Mouse (Mus musculus): ENCODE measurements around the gene Sorcs1. TPM values are rescaled to one million over a fixed set of nuclear protein-coding genes. Genes with fewer than 3 reads are reported as not detected.
A peak's percentile ranks its signal among the peaks of the same experiment; 100 is the strongest.

Sorcs1 gene
- polyA plus RNA-seq, 1 experiment, result not detected

DNA sequence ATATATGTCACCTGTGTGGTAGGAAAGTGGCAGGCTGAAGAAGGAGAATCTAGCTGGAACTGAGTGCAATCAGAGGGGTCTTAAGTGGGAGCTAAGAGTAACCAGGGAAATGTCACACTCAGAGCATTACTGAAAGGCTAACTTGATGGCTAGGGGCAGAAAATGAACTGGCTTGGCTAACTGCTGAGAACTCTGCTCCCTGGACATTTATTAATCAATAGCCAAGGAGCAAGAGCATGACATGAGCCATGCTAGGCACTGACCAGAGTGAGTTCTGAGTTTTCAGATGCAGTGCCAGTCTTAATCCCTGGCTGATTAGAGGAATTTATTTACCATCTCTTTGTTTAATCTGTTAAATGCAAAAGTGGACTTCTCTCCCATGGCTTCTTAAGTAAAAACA lies 95.5 kb downstream of the Sorcs1 start:
- no peak for TF ChIP-seq GATA1 (IDR thresholded peaks at IDR 0.05; ENCODE audit: borderline replicate concordance, low read length)
- no peak for TF ChIP-seq FLI1 (IDR thresholded peaks at IDR 0.05; ENCODE audit: low read length)
- H3K36me3 ChIP-seq (replicated peaks; ENCODE audit: low read length), result no peaks in the 10 kb centered on the region
- H3K27me3 ChIP-seq (replicated peaks), result no peaks in the 10 kb centered on the region
- H3K9me3 ChIP-seq, result no peaks in the 10 kb centered on the region
- H3K4me1 ChIP-seq, result no peaks in the 10 kb centered on the region
- no peak overlapping the region for H3K4me3 ChIP-seq (replicated peaks)

DNA sequence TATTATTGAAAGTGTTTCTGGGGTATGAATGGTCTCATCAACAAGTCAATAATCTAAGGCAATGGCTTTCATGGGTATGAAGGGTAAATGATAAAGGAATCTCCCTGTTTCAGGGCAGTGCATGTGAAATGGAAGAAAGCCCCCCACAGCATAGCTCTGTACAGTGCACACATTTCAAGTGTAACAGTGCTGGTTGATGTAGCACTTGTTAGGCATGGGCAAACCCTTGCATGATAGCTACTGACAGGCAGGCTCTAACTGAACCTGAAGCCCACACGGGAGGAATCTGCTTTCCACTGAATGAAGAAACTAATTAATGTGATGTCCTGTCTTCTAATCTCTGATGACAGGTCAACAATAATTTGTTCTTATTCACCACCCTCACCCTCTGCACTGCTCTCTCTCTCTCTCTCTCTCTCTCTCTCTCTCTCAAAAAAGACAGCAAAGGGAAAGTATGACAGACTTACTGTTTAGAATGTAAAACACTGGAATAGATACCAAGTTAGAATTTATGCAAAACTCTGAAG lies 108.7 kb downstream of the Sorcs1 start:
- H3K4me3 ChIP-seq (replicated peaks), result no peak overlapping the region
- H3K36me3 ChIP-seq (replicated peaks; ENCODE audit: low read length), result no peaks in the 10 kb centered on the region
- no peaks in the 10 kb centered on the region for H3K9me3 ChIP-seq
- TF ChIP-seq GATA1 (IDR thresholded peaks at IDR 0.05; ENCODE audit: borderline replicate concordance, low read length), result no peak
- no peak for TF ChIP-seq FLI1 (IDR thresholded peaks at IDR 0.05; ENCODE audit: low read length)
- no peaks in the 10 kb centered on the region for H3K4me1 ChIP-seq
- no peaks in the 10 kb centered on the region for H3K27me3 ChIP-seq (replicated peaks)

DNA sequence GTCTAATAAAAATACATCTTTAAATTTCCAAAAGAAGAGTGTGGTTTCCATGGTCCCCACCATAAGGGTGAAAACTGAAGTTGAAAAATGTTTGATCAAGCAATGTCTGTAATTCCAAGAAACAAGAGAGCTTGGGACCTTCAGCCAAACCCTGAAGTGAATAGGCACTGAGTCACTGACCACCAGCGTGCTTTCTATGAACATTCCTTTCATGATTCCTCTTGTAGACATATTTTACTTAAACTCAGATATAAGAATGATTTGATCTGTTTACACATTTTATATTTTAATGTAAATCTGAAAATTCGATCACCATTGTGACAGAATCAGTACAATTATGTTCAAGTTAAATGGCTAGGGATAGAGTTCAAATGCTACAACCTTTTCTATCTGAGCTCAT lies 112.1 kb downstream of the Sorcs1 start:
- H3K9me3 ChIP-seq, result 0 out of 2 replicates have a peak, but pooled peaks cover 2% of the 10 kb centered on the region
- H3K27me3 ChIP-seq (replicated peaks), result no peaks in the 10 kb centered on the region
- H3K36me3 ChIP-seq (replicated peaks; ENCODE audit: low read length), result no peaks in the 10 kb centered on the region
- no peaks in the 10 kb centered on the region for H3K4me1 ChIP-seq
- TF ChIP-seq GATA1 (IDR thresholded peaks at IDR 0.05; ENCODE audit: borderline replicate concordance, low read length) (no peak), FLI1 (IDR thresholded peaks at IDR 0.05; ENCODE audit: low read length) (no peak)
- no peak overlapping the region for H3K4me3 ChIP-seq (replicated peaks)

DNA sequence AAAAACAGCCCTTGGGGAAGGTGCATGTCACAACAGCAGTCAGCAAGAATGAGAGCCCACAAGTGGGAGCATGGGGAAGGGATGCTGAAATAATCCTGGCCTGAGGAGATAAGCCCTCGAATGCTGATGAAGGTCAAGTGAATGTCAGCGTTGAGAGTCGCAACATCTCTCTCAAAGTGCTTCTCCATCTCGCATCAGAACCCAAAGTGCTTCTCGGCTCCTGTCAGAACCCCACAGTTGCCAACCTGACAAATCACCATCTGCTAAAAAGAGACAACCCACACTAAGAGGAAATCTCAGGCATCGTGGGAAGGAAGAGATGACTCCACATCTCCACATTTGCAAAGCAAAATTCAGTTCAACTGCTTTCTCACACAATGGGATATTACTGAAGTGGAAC lies 119.7 kb downstream of the Sorcs1 start:
- Histone ChIP-seq H3K4me1 (no peaks in the 10 kb centered on the region), H3K9me3 (peaks cover 12% of the 10 kb centered on the region; the same call in 1 of the 2 replicates), H3K36me3 (replicated peaks; ENCODE audit: low read length) (no peaks in the 10 kb centered on the region), H3K27me3 (replicated peaks) (no peaks in the 10 kb centered on the region), H3K4me3 (replicated peaks) (no peak overlapping the region)
- TF ChIP-seq FLI1 (IDR thresholded peaks at IDR 0.05; ENCODE audit: low read length), result no peak
- no peak for TF ChIP-seq GATA1 (IDR thresholded peaks at IDR 0.05; ENCODE audit: borderline replicate concordance, low read length)

DNA sequence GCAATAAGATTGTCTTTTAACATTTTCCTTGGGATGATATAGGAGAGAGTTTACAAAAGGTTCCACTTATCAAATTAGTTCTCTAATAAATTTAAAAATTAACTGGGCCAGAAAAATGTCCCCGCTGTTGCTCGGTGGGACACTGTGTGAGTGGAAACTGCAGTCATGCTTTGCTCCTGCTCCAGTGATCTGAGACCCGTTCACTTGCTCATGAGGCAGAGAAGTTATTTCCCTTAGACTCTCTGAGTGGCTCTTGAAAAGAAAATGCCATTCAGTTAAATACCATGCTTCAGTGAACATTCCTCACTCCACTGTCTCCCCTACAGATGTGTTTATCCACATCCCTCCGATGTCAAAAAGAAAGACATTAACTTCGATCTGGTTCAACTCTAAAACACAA lies 144.4 kb downstream of the Sorcs1 start:
- no peaks in the 10 kb centered on the region for H3K36me3 ChIP-seq (replicated peaks; ENCODE audit: low read length)
- no peak overlapping the region for H3K4me3 ChIP-seq (replicated peaks)
- no peaks in the 10 kb centered on the region for H3K27me3 ChIP-seq (replicated peaks)
- TF ChIP-seq GATA1 (IDR thresholded peaks at IDR 0.05; ENCODE audit: borderline replicate concordance, low read length) (no peak), FLI1 (IDR thresholded peaks at IDR 0.05; ENCODE audit: low read length) (no peak)
- H3K4me1 ChIP-seq, result no peaks in the 10 kb centered on the region
- H3K9me3 ChIP-seq, result no peaks in the 10 kb centered on the region; the same call in 1 of the 2 replicates

DNA sequence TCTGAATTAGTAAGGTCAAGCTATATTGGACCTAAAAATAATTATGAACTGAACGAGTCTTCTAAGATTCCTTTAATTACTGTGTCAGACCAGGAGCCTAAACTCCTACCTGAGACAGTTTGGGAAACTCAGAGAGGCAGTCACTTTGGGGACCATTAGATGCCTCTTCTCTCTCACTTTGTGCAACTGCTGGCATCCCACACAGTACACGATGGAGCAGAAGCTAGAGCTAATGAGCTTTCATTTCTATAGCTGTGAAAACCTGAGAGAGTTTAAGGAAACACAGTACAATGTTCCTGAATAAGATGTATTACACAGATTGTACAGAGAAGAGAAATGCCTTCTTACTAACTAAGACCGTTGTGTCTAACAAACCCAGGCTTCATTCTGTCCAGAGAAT lies 150.6 kb downstream of the Sorcs1 start:
- Histone ChIP-seq H3K36me3 (replicated peaks; ENCODE audit: low read length) (no peaks in the 10 kb centered on the region), H3K9me3 (peaks cover 7% of the 10 kb centered on the region), H3K27me3 (replicated peaks) (no peaks in the 10 kb centered on the region), H3K4me1 (no peaks in the 10 kb centered on the region), H3K4me3 (replicated peaks) (no peak overlapping the region)
- no peak for TF ChIP-seq FLI1 (IDR thresholded peaks at IDR 0.05; ENCODE audit: low read length)
- no peak for TF ChIP-seq GATA1 (IDR thresholded peaks at IDR 0.05; ENCODE audit: borderline replicate concordance, low read length)

DNA sequence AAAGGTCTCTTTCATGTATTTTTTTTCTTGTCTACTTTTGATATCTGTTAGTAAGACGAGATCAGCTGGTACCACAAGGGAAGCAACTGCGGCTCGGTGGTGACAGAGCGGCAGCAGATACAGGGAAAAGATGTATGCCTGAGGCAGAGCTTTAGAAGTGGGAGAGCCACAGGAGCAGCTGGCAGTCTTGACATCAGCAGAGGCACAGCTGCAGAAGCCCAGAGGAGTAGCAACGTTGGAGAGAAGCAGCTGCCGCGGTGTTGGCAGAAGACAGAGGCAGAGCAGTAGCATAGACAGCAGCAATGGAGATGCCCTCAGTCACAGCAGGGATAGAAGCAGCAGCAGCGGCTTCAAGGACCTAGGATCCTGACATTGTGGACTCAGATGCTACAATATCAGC lies 152.4 kb downstream of the Sorcs1 start:
- no peaks in the 10 kb centered on the region for H3K4me1 ChIP-seq
- H3K27me3 ChIP-seq (replicated peaks), result no peaks in the 10 kb centered on the region
- peak overlapping the region; percentile 18 for H3K4me3 ChIP-seq (replicated peaks)
- no peaks in the 10 kb centered on the region for H3K36me3 ChIP-seq (replicated peaks; ENCODE audit: low read length)
- TF ChIP-seq FLI1 (IDR thresholded peaks at IDR 0.05; ENCODE audit: low read length) (no peak), GATA1 (IDR thresholded peaks at IDR 0.05; ENCODE audit: borderline replicate concordance, low read length) (no peak)
- peaks cover 7% of the 10 kb centered on the region for H3K9me3 ChIP-seq

DNA sequence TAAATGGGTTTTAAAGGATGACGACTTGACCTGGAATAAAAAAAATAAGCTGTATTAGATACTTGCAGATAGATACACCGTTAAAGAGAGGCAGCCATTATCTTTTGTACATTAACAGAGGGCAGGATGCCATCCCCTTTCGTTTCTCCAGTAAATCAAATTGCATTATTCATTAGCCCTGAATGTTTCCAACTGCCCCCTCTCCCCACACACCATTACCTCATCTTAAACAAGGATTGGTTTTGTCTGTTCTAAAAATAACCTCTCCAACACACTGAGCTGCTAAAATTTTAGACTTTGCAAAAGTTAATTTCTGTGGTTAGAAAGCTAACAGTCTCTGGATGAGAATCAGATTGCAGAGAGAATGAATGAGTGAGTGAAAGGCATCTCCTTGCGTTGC lies 156.5 kb downstream of the Sorcs1 start:
- peaks cover 7% of the 10 kb centered on the region for H3K9me3 ChIP-seq
- no peak overlapping the region for H3K4me3 ChIP-seq (replicated peaks)

DNA sequence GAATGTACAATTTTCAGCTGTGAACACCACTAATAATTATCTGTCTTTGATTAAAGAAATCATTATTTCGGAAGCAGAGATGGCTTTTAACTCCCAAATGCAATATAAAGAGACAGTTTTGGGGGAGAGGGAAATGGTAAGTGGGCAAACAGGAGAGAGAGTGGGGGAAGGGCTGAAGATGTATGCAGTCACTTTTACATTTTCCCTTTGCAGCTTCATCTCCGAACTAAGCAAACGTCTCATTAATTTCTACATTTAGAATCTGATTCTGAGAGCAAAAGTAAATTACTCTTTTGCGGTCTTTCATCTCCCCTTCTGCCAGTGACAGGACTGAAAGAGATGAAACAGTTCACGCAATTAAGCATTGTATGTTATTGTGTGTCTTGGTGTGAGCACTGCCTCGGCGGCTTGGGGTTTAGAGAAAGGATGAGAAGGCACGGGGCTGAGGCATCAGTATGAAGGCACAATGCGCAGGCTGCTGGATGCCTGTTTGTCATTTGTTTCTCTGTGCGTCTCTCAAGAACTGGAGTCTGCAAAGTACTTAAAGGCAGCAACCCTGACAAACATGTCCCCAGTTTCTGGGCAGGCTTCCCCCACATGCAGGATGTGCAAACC lies 163.3 kb downstream of the Sorcs1 start:
- Histone ChIP-seq H3K36me3 (replicated peaks; ENCODE audit: low read length) (no peaks in the 10 kb centered on the region), H3K4me3 (replicated peaks) (no peak overlapping the region), H3K27me3 (replicated peaks) (no peaks in the 10 kb centered on the region), H3K4me1 (no peaks in the 10 kb centered on the region), H3K9me3 (no peaks in the 10 kb centered on the region)
- TF ChIP-seq FLI1 (IDR thresholded peaks at IDR 0.05; ENCODE audit: low read length) (no peak), GATA1 (IDR thresholded peaks at IDR 0.05; ENCODE audit: borderline replicate concordance, low read length) (no peak)

More for the DNA sequence above, 156.5 kb downstream of the Sorcs1 start:
- Histone ChIP-seq H3K36me3 (replicated peaks; ENCODE audit: low read length) (no peaks in the 10 kb centered on the region), H3K4me1 (no peaks in the 10 kb centered on the region), H3K27me3 (replicated peaks) (no peaks in the 10 kb centered on the region)
- TF ChIP-seq GATA1 (IDR thresholded peaks at IDR 0.05; ENCODE audit: borderline replicate concordance, low read length) (no peak), FLI1 (IDR thresholded peaks at IDR 0.05; ENCODE audit: low read length) (no peak)

DNA sequence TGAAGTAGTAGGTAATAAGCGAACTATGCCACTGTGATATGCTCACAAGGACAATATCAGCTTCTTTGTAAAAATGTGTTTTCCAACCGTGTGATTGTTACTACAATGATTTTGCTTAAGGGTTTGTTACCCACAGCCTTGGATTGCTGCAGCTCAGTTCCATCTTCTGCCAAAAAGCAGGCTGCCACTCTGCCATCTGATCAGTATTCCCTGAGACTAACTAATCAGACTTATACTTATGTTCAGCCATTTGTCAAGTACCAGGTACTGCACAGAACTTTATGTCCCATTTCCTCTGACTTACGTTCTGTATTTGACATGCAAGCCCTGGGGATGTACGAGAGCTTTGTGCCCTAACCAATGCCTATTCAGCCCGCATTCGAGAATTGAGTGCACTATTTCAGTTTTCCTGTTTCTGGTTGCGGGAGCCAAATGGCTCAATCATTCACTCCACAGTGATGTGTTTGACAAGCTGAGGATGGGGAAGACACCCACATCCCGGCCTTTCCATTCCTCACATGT lies 164.1 kb downstream of the Sorcs1 start:
- TF ChIP-seq GATA1 (IDR thresholded peaks at IDR 0.05; ENCODE audit: borderline replicate concordance, low read length), result no peak
- TF ChIP-seq FLI1 (IDR thresholded peaks at IDR 0.05; ENCODE audit: low read length), result no peak
- Histone ChIP-seq H3K4me3 (replicated peaks) (no peak overlapping the region), H3K9me3 (no peaks in the 10 kb centered on the region), H3K4me1 (no peaks in the 10 kb centered on the region), H3K36me3 (replicated peaks; ENCODE audit: low read length) (no peaks in the 10 kb centered on the region), H3K27me3 (replicated peaks) (no peaks in the 10 kb centered on the region)
